Mouse (Mus musculus) spleen, adult 10 weeks (tissue): Measurements from ENCODE around the gene Svip. TPM values are rescaled to one million over a fixed set of nuclear protein-coding genes. Genes with fewer than 3 reads are reported as not detected.

Experiments
- polyA plus RNA-seq: library from polyadenylated mRNA; stranded (reverse); fragments of 350-450 nt; fragmentation: Illumina TruSeq; extraction: RNeasy Lipid Tissue Mini Kit (QIAGEN cat#74804); gene quantifications from one replicate; pipeline ENCODE4 v1.2.3, GENCODE M21; 2015; ENCODE audit warnings: low replicate concordance; ENCODE audit not compliant: insufficient read depth

Svip gene
- 5.0 TPM for polyA plus RNA-seq

GRCm38 (mm10) chr7:52005511-52006295 is at the start of gene Svip:
Gene Svip, minus strand, starts transcription at chr7:52006018.

GRCm38 (mm10) chr7:52015628-52016027 is 9.8 kb upstream of the Svip start, which contains the start of gene 1700015G11Rik:
Gene 1700015G11Rik, minus strand, starts transcription at chr7:52015728.

Other genes starting within 250 kb of the Svip start
- 3.9 TPM for gene Gas2, start 144.0 kb downstream of the Svip start, polyA plus RNA-seq
- 4.3 TPM for gene Fancf, start 143.8 kb downstream of the Svip start, polyA plus RNA-seq
- gene 1700015G11Rik, start 9.7 kb upstream of the Svip start, polyA plus RNA-seq = not detected